Mouse (Mus musculus) gastrocnemius, postnatal 10 days (tissue): ENCODE measurements around the gene Upk1a. TPM values are rescaled to one million over a fixed set of nuclear protein-coding genes. Genes with fewer than 3 reads are reported as not detected.

Experiments used
- DNase-seq: peaks from one replicate; pipeline ENCODE4 v3.0.0; 2021; ENCODE audit warnings: mixed read lengths
- total RNA-seq, 2 experiments: library from RNA; stranded (reverse); gene quantifications; 2 replicates each; pipeline ENCODE4 v1.2.3; 2021

Gene Upk1a
- total RNA-seq, 2 experiments from 2014 or later = 0.16 to 0.29 TPM

DNA sequence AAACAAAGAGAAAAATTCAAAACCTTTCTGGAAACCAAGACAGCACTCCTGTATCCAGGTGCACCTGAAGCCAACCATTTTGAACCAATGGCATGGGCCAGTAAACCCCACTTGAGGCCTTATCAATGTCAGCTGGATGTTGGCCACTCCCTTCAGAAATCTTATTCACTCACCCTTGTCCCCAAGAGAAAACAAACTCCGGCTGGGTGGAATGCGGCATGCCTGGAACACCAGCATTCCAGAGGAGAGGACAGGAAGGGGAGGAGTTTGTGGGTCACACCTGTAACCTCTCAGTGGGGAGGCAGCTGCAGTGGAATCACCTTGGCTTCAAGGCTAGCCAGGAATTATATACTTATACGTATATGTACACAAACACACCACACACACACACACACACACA, 10.1 kb downstream of the Upk1a start:
- no peak for DNase-seq

DNA sequence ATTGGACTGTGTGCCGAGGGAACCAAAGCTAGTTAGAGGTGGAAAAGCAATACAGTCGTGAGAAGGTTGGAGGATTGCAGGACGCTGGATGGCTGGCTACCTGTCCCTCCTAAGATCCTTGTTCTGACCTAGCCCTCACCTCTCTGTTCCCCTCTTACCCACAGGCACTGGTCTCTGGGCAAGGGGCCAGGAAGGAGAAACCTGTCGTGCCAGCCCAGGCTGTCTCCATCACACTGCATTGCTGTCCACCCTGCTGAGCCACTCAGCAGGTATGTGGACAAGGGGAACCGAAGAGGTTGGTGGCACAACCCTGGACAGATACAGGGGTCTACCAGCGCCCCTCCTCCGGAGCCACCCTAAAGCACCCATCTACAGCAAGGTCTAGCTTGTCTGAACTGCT, 12.0 kb downstream of the Upk1a start:
- no peak for DNase-seq

DNA sequence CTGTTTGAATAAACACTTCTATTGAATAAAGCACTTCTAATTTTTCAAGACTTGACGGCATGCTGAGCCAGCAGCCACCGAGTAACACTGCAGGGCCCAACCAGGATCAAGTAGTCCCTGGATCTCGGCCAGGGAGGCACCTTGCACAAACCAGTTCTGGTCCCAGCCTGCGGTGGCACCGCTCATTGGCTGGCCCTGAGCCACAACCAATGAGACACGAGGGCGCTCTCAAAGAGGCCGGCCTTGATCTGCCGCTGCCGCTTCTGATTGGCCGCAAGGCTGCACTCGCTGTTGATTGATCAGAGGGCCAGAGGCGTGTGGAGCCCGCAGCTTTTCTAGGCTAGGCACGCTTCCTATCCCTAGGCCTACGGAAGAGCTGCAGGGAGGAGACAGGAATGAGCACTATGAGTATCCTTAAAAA, 12.7 kb downstream of the Upk1a start:
- peak; percentile 85 for DNase-seq

GRCm38 (mm10) chr7:30598786-30599185, 13.9 kb downstream of the Upk1a start, which contains the start of gene Zbtb32:
Gene Zbtb32, minus strand, starts transcription at chr7:30598909.
- no peak for DNase-seq

- no peak for DNase-seq
These were observed 15.8 kb downstream of the Upk1a start for GRCm38 (mm10) chr7:30596811-30597210.

GRCm38 (mm10) chr7:30596093-30596492, 16.6 kb downstream of the Upk1a start:
- DNase-seq = no peak

- no peak for DNase-seq
These were observed 18.1 kb downstream of the Upk1a start for GRCm38 (mm10) chr7:30594510-30595024.

DNA sequence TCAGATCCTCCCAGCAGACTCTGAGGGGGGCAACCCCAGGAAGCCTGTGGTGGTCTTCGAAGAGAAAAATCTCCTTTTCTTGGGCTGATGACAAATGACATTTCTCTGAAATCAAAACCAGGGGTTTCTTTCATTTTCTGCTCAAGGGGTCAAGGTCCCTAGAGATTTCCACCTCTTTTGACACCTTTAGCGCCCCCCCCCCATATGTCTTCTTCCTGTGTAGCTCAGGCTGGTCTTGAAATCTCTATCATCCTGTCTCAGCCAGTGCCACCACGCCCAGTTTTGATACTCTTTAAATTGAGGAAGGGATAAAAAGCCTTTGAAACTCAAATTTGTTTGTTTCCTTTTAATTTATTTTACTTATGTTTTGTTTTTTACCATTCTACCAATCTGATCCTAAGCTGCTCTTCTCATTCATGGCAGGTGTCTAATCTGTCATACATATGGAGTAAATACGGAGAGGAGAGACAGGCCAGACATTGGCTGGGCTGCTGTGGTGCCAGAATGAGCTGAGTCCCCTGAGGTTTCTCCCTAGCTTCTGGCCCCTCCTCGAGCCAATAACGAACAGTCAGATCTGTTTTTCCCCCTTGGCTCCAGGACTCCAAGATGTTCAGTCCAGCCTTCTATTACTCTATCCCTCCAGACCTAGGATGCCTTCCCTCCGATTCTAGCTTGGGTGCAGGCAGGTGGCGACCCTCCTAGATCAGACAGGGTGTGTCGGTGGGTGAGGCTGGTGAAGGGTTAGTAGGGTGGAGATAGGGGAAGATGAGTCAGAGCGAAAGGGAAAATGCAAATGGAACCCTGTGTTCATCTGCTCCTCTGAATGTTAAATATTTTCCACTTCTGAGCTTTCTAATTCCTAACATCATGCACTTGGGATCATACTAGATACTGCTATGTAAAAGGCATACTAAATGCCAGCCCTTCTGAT, 18.8 kb downstream of the Upk1a start:
- DNase-seq = no peak

GRCm38 (mm10) chr7:30592772-30593423, 19.7 kb downstream of the Upk1a start:
- DNase-seq = no peak

DNA sequence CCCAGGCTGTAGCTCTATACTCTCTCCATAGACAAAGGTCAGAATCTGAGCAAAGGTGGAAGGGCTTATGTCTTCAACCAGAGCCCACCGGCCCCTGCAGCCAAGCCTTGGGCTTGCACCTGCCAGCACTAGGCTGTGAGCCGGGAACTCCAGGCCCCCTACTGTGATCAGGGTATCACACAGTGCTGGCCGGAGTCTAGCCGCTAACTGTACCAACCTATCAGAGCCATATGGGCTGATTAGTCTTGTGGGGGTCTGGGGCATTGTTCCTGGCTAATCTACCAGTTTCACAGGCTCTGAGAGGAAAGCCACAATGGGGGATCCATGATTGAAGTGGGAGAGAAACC, 21.1 kb downstream of the Upk1a start:
- no peak for DNase-seq

- DNase-seq = no peak
These were observed 21.6 kb downstream of the Upk1a start for GRCm38 (mm10) chr7:30590927-30591604.

- DNase-seq = peak; percentile 90
These were observed 23.0 kb downstream of the Upk1a start for GRCm38 (mm10) chr7:30589435-30590301.

GRCm38 (mm10) chr7:30588676-30589434, 23.8 kb downstream of the Upk1a start, which contains the start of gene Kmt2b:
Gene Kmt2b, minus strand, starts transcription at chr7:30588726.
- DNase-seq = peak; percentile 92

- DNase-seq = no peak
These were observed 24.6 kb downstream of the Upk1a start for GRCm38 (mm10) chr7:30587842-30588667.

DNA sequence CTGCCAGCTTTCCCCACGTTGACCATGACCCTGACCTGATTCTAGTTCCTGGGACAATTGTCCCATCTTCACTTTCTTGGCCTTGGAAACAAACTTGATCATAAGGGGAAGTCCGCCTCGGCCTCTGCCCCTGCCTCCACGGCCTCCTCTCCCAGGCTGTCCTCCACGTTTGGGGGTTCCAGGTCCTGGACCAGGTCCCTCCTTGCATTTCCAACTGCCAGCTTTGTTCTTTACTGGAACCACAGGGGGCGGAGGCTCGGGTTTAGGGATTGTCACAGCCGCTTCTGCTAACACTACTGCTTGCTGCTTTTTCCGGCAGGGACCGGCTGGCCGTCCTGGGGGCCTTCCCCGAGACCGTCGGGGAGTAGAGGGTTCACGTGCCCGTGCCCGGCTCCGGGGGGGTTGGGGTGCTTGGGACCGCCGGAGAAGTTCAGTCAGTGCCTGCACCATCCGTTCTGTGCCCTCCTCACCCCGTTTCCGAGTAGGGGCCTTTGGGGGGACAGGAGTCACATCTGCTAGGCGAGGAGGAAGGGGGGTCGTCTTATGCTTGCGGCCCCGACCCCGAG, 26.1 kb downstream of the Upk1a start:
- DNase-seq = no peak

GRCm38 (mm10) chr7:30585170-30585569, 27.5 kb downstream of the Upk1a start:
- no peak for DNase-seq

DNA sequence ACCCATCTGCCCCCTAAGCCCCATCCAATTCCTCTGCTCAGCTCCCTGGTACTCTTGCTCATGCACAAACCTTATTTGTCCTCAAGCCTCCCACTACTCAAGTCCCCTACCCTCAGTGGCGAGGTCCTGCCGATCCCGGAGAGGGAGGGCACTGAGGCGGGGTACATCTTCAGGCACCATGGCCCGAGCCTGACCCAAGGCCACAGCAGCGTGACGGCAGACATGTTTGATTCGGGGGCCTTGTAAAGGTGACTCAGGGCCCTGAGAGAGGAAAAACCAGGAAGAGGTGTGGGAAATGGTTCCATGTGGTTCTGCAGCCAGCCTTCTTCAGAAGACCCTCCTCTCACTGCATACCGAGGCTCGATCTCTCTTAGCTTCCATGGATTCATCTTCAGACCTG, 28.3 kb downstream of the Upk1a start:
- no peak for DNase-seq

- DNase-seq = no peak
These were observed 31.1 kb downstream of the Upk1a start for GRCm38 (mm10) chr7:30581547-30581946.

- no peak for DNase-seq
These were observed 32.7 kb downstream of the Upk1a start for GRCm38 (mm10) chr7:30579950-30580349.

GRCm38 (mm10) chr7:30572969-30573368, 39.7 kb downstream of the Upk1a start:
- peak; percentile 68 for DNase-seq
